8 mouse cellular contexts compared by ENCODE assay signal in genomic region chr8:115707731-115708590, GRCm38 (mm10). TPM values are rescaled to one million over a fixed set of nuclear protein-coding genes. Genes with fewer than 3 reads are reported as not detected.
A peak's percentile ranks its signal among the peaks of the same experiment; 100 is the strongest.
DNase-seq lines count a peak whose midpoint lies in the region; ATAC-seq lines count a peak whose summit lies in the region.

Maf (minus strand) TSS chr8:115707794.

- H3K9ac ChIP-seq in hindbrain, embryonic 15.5 days: peak within 1 kb of the TSS; percentile 68

- no peaks in the 10 kb centered on the region for H3K36me3 ChIP-seq in hindbrain, embryonic 15.5 days

- H3K4me3 ChIP-seq in hindbrain, embryonic 15.5 days: peak within 1 kb of the TSS; percentile 66

- ATAC-seq in hindbrain, embryonic 15.5 days (ENCODE audit: low FRiP score, low read depth): peak; percentile 55; the same call in 1 of the 2 replicates

- H3K4me1 ChIP-seq in hindbrain, embryonic 15.5 days (replicated peaks): peaks cover 34% of the 10 kb centered on the region

- peak; percentile 88 for DNase-seq in T-cell, adult 2 months (ENCODE audit: low spot score)
- DNase-seq in cerebellum, postnatal 25 days: peak; percentile 69 to 76
- DNase-seq in gastrocnemius, adult 18-20 months (ENCODE audit: low spot score): peak; percentile 92
- DNase-seq in layer of hippocampus, postnatal 36 days: peak; percentile 61 to 66
- peak; percentile 93 for DNase-seq in lung, postnatal 25 days (ENCODE audit: low spot score)
- peak; percentile 91 for DNase-seq in retina, embryonic 14.5 days (ENCODE audit: low spot score)
- peak; percentile 82 to 89 for DNase-seq in thymus, postnatal 36 days

- WGBS in hindbrain, embryonic 15.5 days: under 1% methylated on average over 41 of the region's 43 CpGs

- H3K4me2 ChIP-seq in hindbrain, embryonic 15.5 days: peak within 1 kb of the TSS; percentile 90

- H3K9me3 ChIP-seq in hindbrain, embryonic 15.5 days: no peaks in the 10 kb centered on the region

- peak within 1 kb of the TSS; percentile 89 for H3K27ac ChIP-seq in hindbrain, embryonic 15.5 days (replicated peaks)

- H3K27me3 ChIP-seq in hindbrain, embryonic 15.5 days: peaks cover 18% of the 10 kb centered on the region

RNA-seq across cellular contexts. Expression of gene Maf, which starts in this region (rescaled TPM):
- 100 to 1,000 TPM; 145 to 163 TPM for total RNA-seq in gastrocnemius, adult 18-20 months (2021)
- 10.4 and 10.6 TPM in 2 replicates for polyA plus RNA-seq in hindbrain, embryonic 15.5 days (2015; fragmentation: Nextera tagmentation; extraction: Ambion mirVana)
- total RNA-seq in layer of hippocampus, postnatal 36 days (2021): 10 to 100 TPM; 18.5 to 19.5 TPM

Comparison
In these comparisons a context has a peak if more than half of its experiments do, and no peak if none do; other contexts are left out.
1. Peak in every context shown above with its lines: DNase-seq, ATAC-seq, H3K4me3 ChIP-seq and H3K27ac ChIP-seq.
2. RNA of gene Maf (total RNA-seq): 145 to 163 TPM in gastrocnemius, adult 18-20 months; 18.5 to 19.5 TPM in layer of hippocampus, postnatal 36 days; every median in the first group is over 4 times any median in the second.